Mouse (Mus musculus): ENCODE data around the gene Zswim8. TPM values are rescaled to one million over a fixed set of nuclear protein-coding genes. Genes with fewer than 3 reads are reported as not detected.
A peak's percentile ranks its signal among the peaks of the same experiment; 100 is the strongest.

Gene Zswim8
- total RNA-seq, 2 experiments from 2014 or later: 165 to 186 TPM

DNA sequence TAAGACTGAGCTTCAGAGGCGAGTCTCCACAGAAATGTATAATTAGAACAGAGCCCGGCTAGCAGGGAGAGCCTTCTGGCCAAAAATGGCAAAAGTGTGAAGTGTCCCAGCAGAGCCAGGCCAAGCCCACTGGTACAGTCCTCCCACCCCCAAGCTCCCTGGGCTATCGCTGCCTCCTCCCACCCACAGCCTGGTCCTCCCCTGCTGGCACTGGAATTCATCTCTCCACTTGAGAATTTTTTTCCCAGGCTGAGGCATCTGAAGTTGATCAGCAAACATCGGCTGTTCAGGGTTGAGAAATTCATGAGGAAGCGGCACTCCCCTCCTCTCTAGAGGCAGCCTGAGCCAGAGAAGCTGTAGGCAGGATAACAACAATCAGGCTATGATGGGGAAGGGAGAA lies 61.2 kb downstream of the Zswim8 start:
- DNase-seq (ENCODE audit: low spot score in 2 of 2): peak; percentile 47 to 64

DNA sequence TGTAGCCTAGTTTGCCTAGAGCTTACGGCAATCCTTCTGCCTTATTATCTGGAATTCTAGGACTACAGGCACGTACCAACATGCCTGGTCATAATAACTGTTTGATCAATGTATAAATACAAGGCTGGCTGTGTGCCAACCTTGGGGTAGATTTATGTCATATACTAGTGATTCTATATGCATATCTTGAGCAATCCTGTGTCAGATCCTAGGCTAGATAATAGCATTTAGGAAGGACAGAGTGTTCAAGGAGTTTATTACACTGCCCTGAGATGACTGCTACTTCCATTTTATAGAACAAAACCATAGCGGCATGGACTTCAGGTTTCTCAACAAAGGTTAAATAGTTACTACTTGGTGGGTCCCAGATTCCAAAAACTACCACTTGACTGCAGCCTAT lies 64.6 kb downstream of the Zswim8 start:
- DNase-seq (ENCODE audit: low spot score in 2 of 2): no peak

DNA sequence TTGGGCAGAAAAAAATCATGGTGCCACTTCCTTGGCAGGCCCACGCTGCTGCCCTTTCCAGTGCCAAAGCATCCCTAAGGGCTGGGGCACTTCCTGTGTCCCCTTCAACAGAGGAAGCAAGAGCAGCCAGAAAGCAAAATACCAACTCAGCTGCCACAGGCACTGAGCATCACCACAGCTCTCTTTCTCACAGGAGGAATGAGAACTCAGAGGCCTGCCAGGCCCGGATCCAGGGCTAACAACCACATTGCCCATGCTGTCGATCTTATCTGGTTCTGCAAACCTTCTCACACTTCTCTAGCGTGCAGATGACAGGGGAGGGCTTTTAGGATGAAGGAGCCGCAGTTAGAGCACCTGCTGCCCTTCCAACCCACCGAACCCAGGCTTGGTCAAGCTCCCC lies 65.5 kb downstream of the Zswim8 start:
- no peak for DNase-seq (ENCODE audit: low spot score in 2 of 2)

Small RNA genes lying within 50 kb of the gene (microRNA-seq; reads per million reads assigned to microRNA genes)
- 0.98 to 0.99 reads per million in 2 experiments for gene Mir6946

Other genes starting within 250 kb of the Zswim8 start
- 10 to 100 TPM; 74.3 to 74.7 TPM for gene Anxa7, start 227.4 kb upstream of the Zswim8 start, total RNA-seq (2021)
- 1 to 10 TPM in 1 of 2 experiments, under 1 TPM in 1; 0.40 to 1.1 TPM for gene Mss51, start 210.7 kb upstream of the Zswim8 start, total RNA-seq (2021)
- gene Ppp3cb, start 161.0 kb upstream of the Zswim8 start, total RNA-seq (2021): 100 to 1,000 TPM; 287 to 305 TPM
- gene Usp54, start 66.5 kb upstream of the Zswim8 start, total RNA-seq (2021): 10 to 100 TPM; 58.7 to 59.4 TPM
- not detected for gene Myoz1, start 51.0 kb upstream of the Zswim8 start, total RNA-seq (2021)
- under 1 TPM; 0.12 to 0.13 TPM for gene Synpo2l, start 39.2 kb upstream of the Zswim8 start, total RNA-seq (2021)
- gene Sec24c, start 33.2 kb upstream of the Zswim8 start, total RNA-seq (2021): 100 to 1,000 TPM in 1 of 2 experiments, 10 to 100 TPM in 1; 97.2 to 109 TPM
- gene Fut11, start 12.6 kb upstream of the Zswim8 start, total RNA-seq (2021): 10 to 100 TPM; 14.5 to 14.7 TPM
- gene Chchd1, start 4.5 kb upstream of the Zswim8 start, total RNA-seq (2021): 10 to 100 TPM; 53.1 to 53.3 TPM
- gene Ndst2, start 27.0 kb downstream of the Zswim8 start, total RNA-seq (2021): 10 to 100 TPM; 14.9 to 17.6 TPM
- 100 to 1,000 TPM; 225 to 233 TPM for gene Camk2g, start 86.5 kb downstream of the Zswim8 start, total RNA-seq (2021)
- 1 to 10 TPM; 3.3 to 4.5 TPM for gene Plau, start 129.1 kb downstream of the Zswim8 start, total RNA-seq (2021)
- gene Vcl, start 221.8 kb downstream of the Zswim8 start, total RNA-seq (2021): 10 to 100 TPM; 28.2 to 32.5 TPM

Measured in layer of hippocampus, adult 18-20 months (tissue).